Mouse (Mus musculus) stomach, postnatal 0 days (tissue): ENCODE results near the gene Hist1h4b. TPM values are rescaled to one million over a fixed set of nuclear protein-coding genes. Genes with fewer than 3 reads are reported as not detected.
"Not testable (repeated sequence)": the region's sequence is repeated elsewhere in the genome, so short reads cannot be mapped to it uniquely, and the experiment has no call there.

Source experiments
- ATAC-seq: fragments of 200-750 bp; cut with Nextera tagmentation; 2 replicates; pipeline ENCODE4 v1.8.0; 2017; ENCODE audit not compliant: low FRiP score, low TSS enrichment
- DNase-seq: peaks from one replicate; pipeline ENCODE4 v3.0.0-alpha.2; 2016; ENCODE audit warnings: low spot score
- H3K27ac ChIP-seq: fragments of 300-500 bp; sonication (generic); replicated peaks from 2 replicates; pipeline ENCODE4 v1.5.1; 2014; ENCODE audit warnings: mild to moderate bottlenecking, control low read depth
- H3K27me3 ChIP-seq: fragments of 300-500 bp; sonication (generic); 2 replicates; pipeline ENCODE4 v1.6.1; 2014; ENCODE audit warnings: low read length; ENCODE audit not compliant: control insufficient read depth, insufficient read depth
- H3K36me3 ChIP-seq: fragments of 300-500 bp; sonication (generic); 2 replicates; pipeline ENCODE4 v1.6.1; 2014; ENCODE audit warnings: low read length, mixed read lengths; ENCODE audit not compliant: control insufficient read depth, insufficient read depth
- H3K4me1 ChIP-seq: fragments of 300-500 bp; sonication (generic); replicated peaks from 2 replicates; pipeline ENCODE4 v1.6.1; 2014; ENCODE audit warnings: antibody characterized with exemption; ENCODE audit not compliant: control insufficient read depth, insufficient read depth
- H3K4me2 ChIP-seq: fragments of 300-500 bp; sonication (generic); replicated peaks from 2 replicates; pipeline ENCODE4 v1.6.1; 2014; ENCODE audit warnings: low read depth, mild to moderate bottlenecking, control low read depth, moderate library complexity
- H3K4me3 ChIP-seq: fragments of 300-500 bp; sonication (generic); 2 replicates; pipeline ENCODE4 v1.5.1; 2014; ENCODE audit warnings: low read depth, low read length, control low read depth
- H3K9ac ChIP-seq: fragments of 300-500 bp; sonication (generic); 2 replicates; pipeline ENCODE4 v1.6.1; 2014; ENCODE audit warnings: mild to moderate bottlenecking, low read length, control low read depth, mixed read lengths
- H3K9me3 ChIP-seq: fragments of 300-500 bp; sonication (generic); 2 replicates; pipeline ENCODE4 v1.6.1; 2016; ENCODE audit warnings: low read length; ENCODE audit not compliant: control insufficient read depth
- CTCF ChIP-seq: IDR thresholded peaks from 2 replicates; pipeline ENCODE4 v1.5.1; 2016; ENCODE audit warnings: antibody characterized with exemption, low read depth, mild to moderate bottlenecking, moderate library complexity
- EP300 ChIP-seq: optimal IDR thresholded peaks from 2 replicates; pipeline ENCODE3; 2016; ENCODE audit warnings: antibody characterized with exemption
- WGBS: fragments of 180-500 bp; shearing (Covaris S2); extraction: QIAGEN DNeasy Blood & Tissue Kit; methylation state at CpG from one replicate; pipeline ENCODE4 v1.1.7; 2014; 5-methylcytosine and 5-hydroxymethylcytosine counted together
- polyA plus RNA-seq: library from polyadenylated mRNA; unstranded; fragments of >200 nt; fragmentation: Nextera tagmentation; extraction: Ambion mirVana; gene quantifications from 2 replicates; pipeline ENCODE4 v1.2.1, GENCODE M21; 2015

Gene Hist1h4b
- polyA plus RNA-seq, 1 experiment from 2014 or later: 2.0 TPM

GRCm38 (mm10) chr13:23747081-23747891, 9.5 kb upstream of the Hist1h4b start:
- Histone ChIP-seq H3K4me1 (no peaks in the 10 kb centered on the region), H3K27ac (peak overlapping the region; percentile 89), H3K27me3 (no peaks in the 10 kb centered on the region), H3K9ac (peak overlapping the region; percentile 23; the same call in 1 of the 2 replicates), H3K4me2 (peak overlapping the region; percentile 62), H3K4me3 (peak overlapping the region; percentile 14), H3K36me3 (no peaks in the 10 kb centered on the region), H3K9me3 (no peaks in the 10 kb centered on the region)
- DNase-seq (no peak), ATAC-seq (no peak)
- 5% methylated on average over 9 of the region's 13 CpGs for WGBS
- TF ChIP-seq EP300 (no peak), CTCF (no peak)

GRCm38 (mm10) chr13:23747892-23748288, 8.9 kb upstream of the Hist1h4b start:
- Histone ChIP-seq H3K27me3 (no peaks in the 10 kb centered on the region), H3K4me1 (no peaks in the 10 kb centered on the region), H3K9ac (no peak overlapping the region), H3K4me3 (no peak overlapping the region), H3K36me3 (no peaks in the 10 kb centered on the region), H3K9me3 (no peaks in the 10 kb centered on the region), H3K27ac (0 out of 2 replicates have a peak overlapping the region, but pooled peaks have one; percentile 14), H3K4me2 (no peak overlapping the region)
- ATAC-seq: no peak
- 6% methylated on average over 4 of the region's 4 CpGs for WGBS
- TF ChIP-seq EP300 (no peak), CTCF (no peak)
- DNase-seq: no peak

DNA sequence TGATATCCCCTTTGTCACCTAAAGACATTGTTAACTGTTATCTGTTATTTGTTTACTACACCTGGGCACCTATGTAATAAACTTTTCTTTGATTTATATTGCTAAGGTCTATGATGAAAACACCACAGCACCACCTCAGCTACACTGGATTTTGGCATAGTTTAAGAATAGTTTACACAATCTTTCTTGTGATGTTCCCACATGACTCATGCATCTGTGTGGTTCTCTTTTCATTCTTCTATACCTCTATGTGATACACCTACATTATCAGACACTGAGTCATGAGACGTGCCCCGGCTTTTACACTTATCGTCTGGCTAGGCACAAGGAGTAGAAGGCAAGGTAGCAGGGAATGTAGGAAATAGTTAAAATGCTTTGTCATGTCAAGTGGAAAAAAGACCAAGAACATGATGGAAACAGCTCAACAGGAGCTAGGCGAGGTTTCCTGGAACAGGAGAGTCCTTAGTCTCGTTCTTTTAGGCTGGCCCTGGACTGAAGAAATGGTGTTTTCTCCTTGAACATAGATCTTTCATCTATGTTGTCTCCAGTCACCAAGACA, 7.2 kb upstream of the Hist1h4b start:
- H3K4me1 ChIP-seq: no peaks in the 10 kb centered on the region
- H3K36me3 ChIP-seq: no peaks in the 10 kb centered on the region
- H3K4me3 ChIP-seq: no peak overlapping the region
- TF ChIP-seq CTCF (no peak), EP300 (no peak)
- H3K9me3 ChIP-seq: no peaks in the 10 kb centered on the region
- WGBS: 68% methylated on average over 5 of the region's 5 CpGs
- no peak overlapping the region for H3K9ac ChIP-seq
- no peak overlapping the region for H3K27ac ChIP-seq
- DNase-seq (no peak), ATAC-seq (no peak)
- H3K27me3 ChIP-seq: no peaks in the 10 kb centered on the region
- no peak overlapping the region for H3K4me2 ChIP-seq

- H3K27me3 ChIP-seq, H3K36me3 ChIP-seq, H3K9me3 ChIP-seq, H3K4me1 ChIP-seq: not testable (repeated sequence)
- Histone ChIP-seq H3K9ac (peak within 1 kb of the TSS; percentile 18; the same call in 1 of the 2 replicates), H3K4me3 (peak within 1 kb of the TSS; percentile 31), H3K4me2 (peak within 1 kb of the TSS; percentile 55), H3K27ac (peak within 1 kb of the TSS; percentile 90)
- DNase-seq: peak; percentile 66
- WGBS: 2% methylated on average over 27 of the region's 47 CpGs
- peak; percentile 38; the same call in 1 of the 2 replicates for ATAC-seq
- TF ChIP-seq CTCF: peak; percentile 17; the same call in 1 of the 2 replicates
Measured at GRCm38 (mm10) chr13:23750839-23751477, 5.9 kb upstream of the Hist1h4b start, which contains the start of gene Hist1h2ab. Gene Hist1h2ab, plus strand, starts transcription at chr13:23751126.

DNA sequence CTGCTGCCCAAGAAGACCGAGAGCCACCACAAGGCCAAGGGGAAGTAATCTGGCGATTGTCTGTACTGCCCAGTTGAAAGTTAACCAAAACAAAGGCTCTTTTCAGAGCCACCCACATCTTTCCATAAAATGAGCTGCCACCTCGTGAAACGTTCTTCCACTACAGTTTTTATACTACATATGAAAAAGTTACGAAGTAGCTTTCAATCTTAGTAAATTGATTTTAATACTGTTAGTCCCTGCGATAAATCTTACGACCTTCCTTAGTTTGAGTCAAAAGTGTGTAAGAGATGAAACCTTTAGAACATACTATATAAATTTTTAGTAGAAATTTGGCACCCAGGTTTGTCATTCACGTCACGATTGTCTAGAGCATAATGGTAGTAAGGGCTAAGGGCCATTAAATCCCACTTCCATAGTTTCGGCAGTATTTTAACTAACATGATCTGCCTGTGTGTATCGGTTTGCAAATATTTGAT, 5.3 kb upstream of the Hist1h4b start:
- Histone ChIP-seq H3K4me2 (peak overlapping the region; percentile 55), H3K36me3 (no peaks in the 10 kb centered on the region), H3K9ac (peak overlapping the region; percentile 18; the same call in 1 of the 2 replicates), H3K9me3 (no peaks in the 10 kb centered on the region), H3K4me3 (peak overlapping the region; percentile 31), H3K27ac (peak overlapping the region; percentile 90), H3K27me3 (no peaks in the 10 kb centered on the region), H3K4me1 (no peaks in the 10 kb centered on the region)
- TF ChIP-seq EP300: no peak
- TF ChIP-seq CTCF: no peak; the same call in 1 of the 2 replicates
- no peak for ATAC-seq
- DNase-seq: no peak
- WGBS: 1% methylated on average over 11 of the region's 11 CpGs

DNA sequence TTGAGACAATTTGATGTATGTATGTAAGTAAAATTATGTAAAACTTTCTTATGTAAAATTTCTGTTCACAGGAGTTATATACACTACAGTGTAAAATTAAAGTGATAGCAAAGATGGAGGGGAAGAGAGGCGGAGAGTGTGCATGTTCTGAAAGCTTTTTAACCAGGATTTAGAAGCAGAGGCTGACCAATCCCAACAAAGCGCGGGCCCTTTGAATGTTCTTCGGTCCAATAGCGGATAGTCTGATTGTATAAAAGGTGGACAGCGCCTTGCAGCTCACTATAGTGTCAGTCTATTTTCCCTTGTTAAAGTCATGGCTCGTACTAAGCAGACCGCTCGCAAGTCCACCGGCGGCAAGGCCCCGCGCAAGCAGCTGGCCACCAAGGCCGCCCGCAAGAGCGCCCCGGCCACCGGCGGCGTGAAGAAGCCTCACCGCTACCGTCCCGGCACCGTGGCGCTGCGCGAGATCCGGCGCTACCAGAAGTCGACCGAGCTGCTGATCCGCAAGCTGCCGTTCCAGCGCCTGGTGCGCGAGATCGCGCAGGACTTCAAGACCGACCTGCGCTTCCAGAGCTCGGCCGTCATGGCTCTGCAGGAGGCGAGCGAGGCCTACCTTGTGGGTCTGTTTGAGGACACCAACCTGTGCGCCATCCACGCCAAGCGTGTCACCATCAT, 4.6 kb upstream of the Hist1h4b start, which contains the start of gene Hist1h3b:
Gene Hist1h3b, plus strand, starts transcription at position 201 of the 675 bp plus-strand sequence.
- 0% methylated on average over 18 of the region's 47 CpGs for WGBS

More for the DNA sequence above, 4.6 kb upstream of the Hist1h4b start, which contains the start of gene Hist1h3b:
- not testable (repeated sequence) for H3K27me3 ChIP-seq, H3K9me3 ChIP-seq, H3K4me1 ChIP-seq, H3K36me3 ChIP-seq
- peak; percentile 88 for DNase-seq
- peak within 1 kb of the TSS; percentile 31 for H3K4me3 ChIP-seq
- ATAC-seq: peak; percentile 80
- H3K9ac ChIP-seq: peak within 1 kb of the TSS; percentile 47
- H3K27ac ChIP-seq: peak within 1 kb of the TSS; percentile 90
- peak within 1 kb of the TSS; percentile 55 for H3K4me2 ChIP-seq
